Mouse (Mus musculus) heart, postnatal 0 days (tissue): ENCODE results near the gene Aym1.

Experiments
- CTCF ChIP-seq: IDR thresholded peaks from 2 replicates; pipeline ENCODE4 v1.5.1; 2016; ENCODE audit warnings: antibody characterized with exemption, control low read depth, low read depth
- EP300 ChIP-seq: IDR thresholded peaks from 2 replicates; pipeline ENCODE4 v1.6.1; 2016; ENCODE audit warnings: antibody characterized with exemption, low read depth

DNA sequence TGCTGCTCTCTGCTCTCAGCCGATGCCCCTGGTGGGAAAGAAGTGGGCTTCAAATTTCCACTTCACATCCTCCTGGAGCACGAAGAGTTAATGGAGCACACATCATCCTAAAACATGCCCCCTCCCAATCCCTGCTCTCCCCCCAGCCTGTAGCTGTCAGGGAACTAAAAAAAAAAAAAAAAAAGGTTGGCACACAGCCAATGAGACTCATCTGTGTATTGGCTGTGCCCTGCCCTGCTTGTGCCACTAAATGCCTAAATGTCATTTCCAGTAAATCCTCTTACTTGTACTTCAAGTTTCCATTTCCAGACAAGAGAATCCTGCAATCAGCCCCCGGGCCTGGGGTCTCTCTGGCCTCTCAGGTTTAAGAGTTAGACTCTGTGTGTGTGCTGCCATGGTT lies 562 bp downstream of the Aym1 start:
- TF ChIP-seq CTCF (no peak), EP300 (no peak)
